Mouse (Mus musculus): ENCODE data around the gene Cd8a. TPM values are rescaled to one million over a fixed set of nuclear protein-coding genes. Genes with fewer than 3 reads are reported as not detected.
"Not testable (repeated sequence)": the region's sequence is repeated elsewhere in the genome, so short reads cannot be mapped to it uniquely, and the experiment has no call there.

The Cd8a gene
- total RNA-seq (2015) (not detected in 2 replicates), total RNA-seq (2017) (not detected in 2 replicates)

DNA sequence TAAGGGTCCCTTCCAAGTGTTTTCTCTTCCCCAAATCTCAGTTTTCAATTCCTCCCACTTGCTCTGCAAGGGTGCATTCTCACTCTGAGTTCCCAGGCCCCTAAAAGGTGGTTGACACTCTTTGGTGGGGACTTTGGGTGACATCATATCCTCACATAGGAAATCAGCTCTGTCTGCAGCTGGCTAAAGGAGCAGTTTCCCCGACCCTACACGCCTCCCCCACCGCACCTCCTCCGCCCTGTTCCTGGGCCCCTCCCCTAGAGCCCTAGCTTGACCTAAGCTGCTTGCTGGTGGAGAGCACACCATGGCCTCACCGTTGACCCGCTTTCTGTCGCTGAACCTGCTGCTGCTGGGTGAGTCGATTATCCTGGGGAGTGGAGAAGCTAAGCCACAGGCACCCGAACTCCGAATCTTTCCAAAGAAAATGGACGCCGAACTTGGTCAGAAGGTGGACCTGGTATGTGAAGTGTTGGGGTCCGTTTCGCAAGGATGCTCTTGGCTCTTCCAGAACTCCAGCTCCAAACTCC, at the start of gene Cd8a:
Cd8a (plus strand) TSS at position 179 of the 527 bp plus-strand sequence.
- ATAC-seq (replicated peaks; ENCODE audit: poor library complexity), result no peak

DNA sequence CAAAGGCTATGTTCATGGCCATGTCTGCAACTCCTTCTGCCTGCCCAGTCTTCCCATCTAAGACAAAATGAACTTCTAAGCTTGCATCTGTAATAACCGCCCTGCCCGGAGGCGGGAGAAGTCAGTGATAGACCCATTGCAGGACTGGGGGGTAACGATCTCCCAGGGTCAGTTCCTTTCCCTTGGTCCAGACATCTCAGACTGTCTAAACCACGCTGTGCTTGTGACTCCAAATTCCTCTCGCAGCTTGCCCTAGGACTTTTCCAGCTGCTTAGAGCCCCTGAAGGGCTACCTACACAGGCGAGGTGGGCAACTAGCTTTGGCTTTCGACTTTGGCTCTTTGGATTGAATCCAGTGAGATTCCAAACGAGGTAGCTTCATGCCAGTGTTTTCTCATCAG, 48.4 kb upstream of the Cd8a start:
- ATAC-seq (replicated peaks; ENCODE audit: poor library complexity), result no peak

DNA sequence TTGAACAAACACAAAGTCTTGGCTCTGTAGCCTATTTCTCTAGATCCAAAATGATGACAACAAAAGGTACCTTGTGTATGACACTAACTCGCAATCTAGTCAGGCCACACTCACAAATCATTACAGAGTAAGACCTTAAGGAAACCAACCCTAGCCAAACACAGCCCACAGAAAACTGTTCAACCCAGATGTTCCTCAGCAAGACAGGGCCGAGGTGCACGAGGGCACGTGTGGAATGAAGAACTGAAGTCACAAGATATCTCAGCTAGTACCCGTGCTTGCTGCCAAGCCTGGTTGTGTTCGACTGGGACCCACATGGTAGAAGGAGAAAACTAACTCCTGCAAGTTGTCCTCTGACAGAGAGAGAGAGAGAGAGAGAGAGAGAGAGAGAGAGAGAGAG, 43.3 kb upstream of the Cd8a start:
- ATAC-seq (replicated peaks; ENCODE audit: poor library complexity), result no peak

DNA sequence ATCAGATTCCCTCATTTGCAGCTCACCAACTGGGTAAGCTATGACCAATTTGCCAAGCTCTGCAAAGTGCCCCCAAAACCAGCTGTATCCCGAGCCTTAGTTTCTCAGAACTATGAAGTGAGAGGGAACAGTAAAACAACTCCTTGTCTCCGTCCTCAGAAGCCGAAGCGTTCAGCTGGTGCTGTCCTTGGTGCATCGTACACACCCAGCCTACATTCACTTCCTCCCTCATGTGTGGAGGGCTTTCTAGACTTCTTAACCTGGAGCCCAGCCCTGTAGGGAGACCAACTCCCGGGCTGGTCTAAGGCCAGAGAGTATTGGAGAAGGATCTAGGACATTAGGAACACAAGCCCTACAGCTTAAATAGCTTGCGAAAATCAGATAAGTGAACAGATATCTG, 42.7 kb upstream of the Cd8a start:
- no peak for ATAC-seq (replicated peaks; ENCODE audit: poor library complexity)

DNA sequence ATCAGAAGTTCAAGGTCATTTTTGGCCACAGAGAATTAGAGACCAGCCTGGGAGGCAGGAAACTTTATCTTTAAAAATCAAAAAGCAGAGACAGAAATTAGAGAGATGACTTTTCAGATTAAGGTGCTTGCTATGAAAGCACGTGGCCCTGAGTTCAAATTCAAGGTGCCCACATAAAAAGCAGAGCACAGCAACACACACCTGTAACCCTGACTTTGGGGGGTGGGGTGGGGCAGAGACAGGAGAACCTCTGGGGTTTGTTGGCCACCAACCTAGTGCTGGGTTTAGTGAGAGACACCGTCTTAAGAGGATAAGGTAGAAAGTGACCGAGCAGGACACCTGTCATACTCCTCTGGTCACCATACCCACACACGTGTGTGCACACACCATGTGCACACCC, 41.7 kb upstream of the Cd8a start:
- ATAC-seq (replicated peaks; ENCODE audit: poor library complexity), result not testable (repeated sequence)

DNA sequence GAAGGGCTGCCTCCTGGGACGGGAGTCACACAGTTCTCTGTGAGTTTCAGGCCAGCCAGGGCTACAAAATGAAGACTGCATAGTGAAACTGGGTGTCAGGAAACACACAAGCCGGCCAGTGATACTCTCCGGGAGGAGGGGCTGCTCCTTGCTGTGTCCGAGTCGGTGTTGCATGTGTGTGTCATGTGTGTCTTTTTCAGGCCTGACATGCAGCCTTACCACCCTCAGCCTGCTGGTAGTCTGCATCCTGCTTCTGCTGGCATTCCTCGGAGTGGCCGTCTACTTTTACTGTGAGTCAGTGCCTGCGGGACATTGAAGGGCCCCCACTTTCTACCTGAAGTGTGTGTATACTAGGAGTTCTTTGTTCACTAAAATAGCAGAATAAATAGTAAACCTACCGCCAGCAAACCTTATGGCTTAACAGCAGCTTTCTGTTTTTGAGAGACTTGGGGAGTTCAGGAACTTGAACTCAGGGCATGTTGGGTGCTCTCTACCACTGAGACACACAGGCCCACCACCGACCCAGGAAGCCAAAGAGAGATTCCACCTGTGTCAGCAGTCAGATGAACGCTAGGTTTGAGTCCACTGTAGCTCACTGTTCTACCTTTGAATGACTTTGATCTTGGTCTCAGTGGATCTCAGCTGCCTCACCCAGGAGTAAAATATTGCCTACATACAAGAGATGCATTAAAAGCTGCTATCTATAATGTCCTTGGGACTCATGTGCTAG, 40.8 kb upstream of the Cd8a start:
- ATAC-seq (replicated peaks; ENCODE audit: poor library complexity), result no peak

DNA sequence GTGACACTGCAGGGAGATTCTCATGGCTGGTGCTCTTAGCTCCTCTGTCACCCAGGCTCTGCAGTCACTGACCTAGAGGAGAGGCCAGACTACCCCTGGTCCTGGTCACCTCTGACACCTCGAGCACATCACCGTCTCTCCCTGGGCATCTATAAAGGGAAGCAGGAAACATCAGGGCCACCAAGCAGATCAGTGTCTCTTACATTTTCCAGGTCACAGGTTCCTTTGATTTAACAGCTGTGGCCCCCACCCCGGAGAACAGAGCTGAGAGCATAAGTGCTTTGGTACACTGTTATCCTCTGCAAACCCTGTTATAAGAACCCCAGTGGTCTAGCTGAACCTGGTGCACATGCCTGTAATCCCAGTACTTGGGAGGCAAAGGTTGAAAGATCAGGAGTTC, 40.2 kb upstream of the Cd8a start:
- no peak for ATAC-seq (replicated peaks; ENCODE audit: poor library complexity)

DNA sequence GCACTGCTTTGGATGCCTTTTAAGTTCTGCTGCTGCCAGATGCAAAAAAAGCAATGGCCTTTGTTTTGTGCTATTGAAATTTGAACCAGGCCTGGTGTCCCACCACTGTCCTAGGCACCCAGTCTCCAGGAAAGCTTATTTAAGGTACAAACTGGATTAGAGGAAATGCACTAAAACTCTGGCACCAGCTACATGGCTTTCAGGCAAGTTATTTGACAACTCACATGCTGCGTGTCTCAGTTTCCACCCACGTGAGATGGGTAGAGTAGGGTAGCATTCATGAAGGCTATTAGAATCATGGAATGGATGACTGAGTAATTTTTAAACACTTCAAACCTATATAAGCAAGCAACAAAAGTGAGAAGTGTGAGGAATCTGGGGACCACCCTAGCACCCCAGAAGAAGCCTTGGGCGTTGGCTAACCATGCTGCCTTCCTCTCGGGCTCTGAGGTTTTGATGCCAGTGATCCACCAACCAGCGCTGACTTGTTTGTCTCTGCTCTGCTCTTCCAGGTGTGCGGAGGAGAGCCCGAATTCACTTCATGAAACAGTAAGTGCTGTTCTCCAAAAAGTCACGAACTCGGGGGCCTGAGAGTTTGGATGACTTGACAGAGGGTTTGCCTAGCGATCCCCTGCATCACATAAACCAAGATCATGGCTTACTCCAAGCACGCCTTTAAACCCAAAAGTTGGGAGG, 39.5 kb upstream of the Cd8a start:
- no peak for ATAC-seq (replicated peaks; ENCODE audit: poor library complexity)

DNA sequence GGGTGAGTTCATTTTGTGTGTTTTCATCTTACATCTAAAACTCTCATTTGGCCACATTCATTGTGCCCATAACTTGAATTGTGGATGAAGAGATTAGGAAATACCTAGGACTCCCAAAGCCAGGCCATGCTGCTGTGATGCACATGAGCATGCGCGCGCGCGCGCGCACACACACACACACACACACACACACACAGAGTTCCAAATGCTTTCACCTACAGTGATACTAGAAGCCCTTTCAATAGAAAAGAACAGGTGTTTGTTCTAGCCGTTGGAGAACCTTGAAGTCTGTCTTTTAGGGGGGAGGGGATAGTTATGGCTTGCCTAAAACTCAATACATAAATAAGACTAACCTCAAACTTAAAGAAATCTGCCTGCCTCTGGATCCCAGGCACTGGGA, 35.6 kb upstream of the Cd8a start:
- ATAC-seq (replicated peaks; ENCODE audit: poor library complexity), result no peak

DNA sequence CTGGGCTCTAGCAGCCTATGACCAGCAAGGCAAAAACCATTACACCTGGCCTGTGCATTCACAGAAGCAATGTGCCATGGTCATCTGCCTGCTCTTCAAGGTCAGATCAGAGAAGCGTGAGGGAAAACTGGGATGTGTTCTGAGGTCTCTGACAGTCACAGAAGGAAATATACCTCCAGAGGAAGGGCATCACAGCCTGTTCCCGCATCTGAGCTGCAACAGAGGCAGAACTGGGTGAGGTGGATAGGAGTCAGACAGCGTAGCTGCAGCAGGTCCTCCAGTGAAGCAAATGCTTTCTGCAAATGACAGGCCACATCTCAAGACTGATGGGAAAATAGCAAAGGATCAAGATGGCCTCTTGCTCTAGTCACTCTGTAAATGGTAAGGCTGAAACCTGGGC, 34.3 kb upstream of the Cd8a start:
- no peak for ATAC-seq (replicated peaks; ENCODE audit: poor library complexity)

DNA sequence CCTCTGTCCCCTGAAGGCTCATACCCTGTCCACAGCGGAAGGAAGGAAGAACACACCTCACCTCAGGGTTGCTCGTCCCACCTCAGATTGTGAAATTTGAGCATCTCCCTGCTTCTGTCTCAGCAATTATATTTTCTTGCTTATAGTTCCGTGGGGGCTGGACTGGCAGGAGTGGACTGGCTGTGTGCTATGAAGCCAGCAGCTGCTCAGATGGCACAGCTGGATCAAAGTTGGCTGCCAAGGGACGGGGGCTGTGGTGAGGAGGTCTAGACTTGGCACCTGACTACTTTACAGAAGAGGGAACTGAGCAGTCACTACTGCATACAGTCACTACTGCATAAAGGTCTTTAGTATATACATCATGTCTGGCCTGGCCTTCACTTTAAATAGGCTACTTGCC, 33.9 kb upstream of the Cd8a start:
- ATAC-seq (replicated peaks; ENCODE audit: poor library complexity), result no peak

DNA sequence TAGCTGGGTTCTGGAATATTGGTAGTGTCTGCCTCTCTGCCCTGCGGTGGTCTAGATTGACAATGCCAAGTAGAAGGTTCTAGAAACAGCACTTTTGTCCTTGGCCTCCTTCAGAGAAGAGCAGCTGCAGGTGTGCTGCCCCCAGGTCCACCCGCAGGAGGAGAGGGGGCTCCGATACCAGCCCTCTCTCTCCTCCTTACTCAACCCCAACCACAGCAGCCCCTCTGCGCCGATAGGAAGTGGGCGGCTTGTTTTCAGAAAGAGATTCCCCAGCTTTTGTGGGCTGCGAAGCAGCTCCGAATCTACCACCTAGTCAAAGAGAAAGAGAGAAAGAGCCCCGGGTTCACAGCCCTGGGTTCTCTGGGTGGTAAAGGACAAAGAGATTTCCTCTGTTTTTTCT, 32.0 kb upstream of the Cd8a start:
- no peak for ATAC-seq (replicated peaks; ENCODE audit: poor library complexity)

DNA sequence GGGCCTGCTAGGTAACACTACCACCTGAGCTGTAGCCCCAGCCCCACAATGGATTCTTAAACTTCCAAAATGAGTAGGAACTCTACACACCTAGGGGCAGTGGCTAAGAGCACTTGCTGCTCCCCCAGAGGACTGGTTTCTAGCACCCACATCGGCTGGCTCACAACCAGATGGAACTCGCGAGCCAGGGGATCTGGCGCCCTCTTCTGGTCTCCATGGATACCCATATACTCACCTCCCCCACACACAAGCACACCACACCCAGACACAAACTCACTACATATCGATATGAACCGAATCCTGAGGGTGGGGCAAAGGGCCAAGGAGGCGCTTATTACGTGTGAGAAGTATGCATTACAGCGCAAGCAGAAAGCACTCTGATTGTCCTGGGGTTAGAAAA, 25.2 kb upstream of the Cd8a start:
- no peak for ATAC-seq (replicated peaks; ENCODE audit: poor library complexity)

DNA sequence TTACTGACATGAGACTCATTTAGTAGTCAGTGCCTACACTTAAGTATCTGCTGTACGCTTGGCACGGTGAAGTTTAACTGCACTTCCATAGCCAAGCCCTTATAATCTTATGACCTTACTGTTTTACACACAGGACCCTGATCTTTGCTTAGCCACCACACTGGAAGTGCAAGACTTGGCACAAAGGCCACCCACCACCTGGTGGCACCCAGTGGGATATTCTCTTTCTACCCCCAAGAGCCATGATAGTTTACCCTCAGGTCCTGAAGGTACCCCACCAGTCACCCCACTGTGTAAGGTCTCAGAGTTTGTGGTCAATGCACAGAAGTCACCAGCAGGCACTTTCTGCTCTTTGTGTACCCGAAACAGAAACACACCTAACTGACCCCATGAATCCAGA, 22.0 kb upstream of the Cd8a start:
- ATAC-seq (replicated peaks; ENCODE audit: poor library complexity), result no peak

DNA sequence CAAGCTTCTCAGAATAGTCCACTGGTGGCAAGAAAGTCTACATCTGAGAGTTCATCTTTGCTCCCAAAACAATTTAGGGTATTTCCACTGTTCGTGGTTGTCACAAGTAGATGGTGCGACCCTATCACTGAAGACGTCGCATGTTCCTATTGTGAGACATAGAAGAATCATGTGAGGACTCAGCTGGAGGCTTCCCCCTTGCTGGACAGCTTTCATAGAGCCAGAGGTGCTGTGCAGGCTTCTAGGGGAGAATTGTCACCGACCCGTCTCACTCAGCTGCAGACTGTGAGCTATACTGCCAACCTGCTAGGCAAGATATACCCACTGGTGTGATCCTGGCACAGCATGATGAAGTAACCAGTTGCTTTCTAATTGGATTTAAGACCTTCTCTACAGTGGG, 21.0 kb upstream of the Cd8a start:
- ATAC-seq (replicated peaks; ENCODE audit: poor library complexity), result no peak

DNA sequence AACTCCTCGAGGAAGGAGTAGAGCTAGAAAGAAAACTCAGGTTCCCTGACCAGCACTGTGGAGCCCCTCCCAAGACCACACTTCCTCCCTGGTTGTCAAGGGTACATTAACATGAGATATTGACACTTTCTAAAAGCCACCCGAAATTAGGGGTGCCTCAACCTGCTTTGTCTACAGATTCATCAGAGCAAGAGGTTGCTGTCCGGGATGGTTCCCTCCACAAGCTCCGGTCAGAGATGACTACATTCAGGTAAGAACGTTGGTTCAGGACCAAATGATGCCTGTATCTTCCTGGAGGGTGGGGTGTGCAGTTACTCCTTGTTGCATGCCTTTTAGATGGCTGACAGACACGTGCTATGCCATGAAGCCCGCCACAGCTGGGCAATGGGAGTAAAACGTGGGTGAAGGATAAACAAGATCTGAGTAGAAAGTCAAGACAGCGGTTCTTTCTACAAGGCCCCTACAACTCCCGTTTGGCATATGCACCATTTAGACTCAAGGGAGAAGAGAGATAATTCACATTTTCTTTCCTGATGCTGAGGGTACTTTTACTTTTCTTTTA, 20.3 kb upstream of the Cd8a start:
- ATAC-seq (replicated peaks; ENCODE audit: poor library complexity), result no peak

DNA sequence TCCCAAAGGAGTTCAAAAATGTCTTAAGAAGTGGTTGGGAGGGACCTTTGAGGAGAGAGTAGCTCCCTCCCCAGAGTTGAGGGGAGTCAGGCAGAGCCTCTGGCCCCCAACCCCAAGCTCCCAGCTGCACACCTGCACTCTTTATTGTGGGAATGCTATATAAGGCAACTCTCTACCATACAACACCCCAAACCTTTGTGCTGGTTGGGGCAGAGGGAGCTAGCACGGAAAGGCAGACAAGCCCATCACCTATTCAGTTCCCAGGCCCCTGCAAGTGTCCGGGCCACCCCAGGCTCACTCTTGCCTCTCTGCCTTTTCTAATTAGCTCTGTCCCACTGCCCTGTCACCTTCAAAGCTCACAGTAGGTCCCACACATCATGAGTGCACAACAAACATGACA, 19.5 kb upstream of the Cd8a start:
- no peak for ATAC-seq (replicated peaks; ENCODE audit: poor library complexity)

DNA sequence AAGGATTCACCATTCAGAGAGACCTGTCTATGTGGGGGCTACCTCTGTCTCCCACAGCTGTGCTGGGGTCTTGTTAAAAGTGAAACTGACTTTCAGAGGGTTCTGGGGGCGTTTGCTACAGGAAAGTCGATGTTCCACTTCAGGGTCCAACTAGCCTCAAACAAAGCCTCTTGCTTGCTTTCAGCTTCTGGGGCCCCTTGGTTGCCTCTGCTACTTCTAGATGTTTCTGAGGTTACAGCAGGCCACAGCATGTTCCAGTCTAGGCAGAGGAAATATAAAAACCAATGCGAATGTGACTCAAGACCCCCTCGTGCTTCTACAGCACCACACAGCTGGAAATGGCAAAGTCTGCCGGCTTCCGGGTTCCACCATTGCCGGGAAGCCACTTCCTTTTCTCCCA, 15.7 kb upstream of the Cd8a start:
- ATAC-seq (replicated peaks; ENCODE audit: poor library complexity), result no peak

DNA sequence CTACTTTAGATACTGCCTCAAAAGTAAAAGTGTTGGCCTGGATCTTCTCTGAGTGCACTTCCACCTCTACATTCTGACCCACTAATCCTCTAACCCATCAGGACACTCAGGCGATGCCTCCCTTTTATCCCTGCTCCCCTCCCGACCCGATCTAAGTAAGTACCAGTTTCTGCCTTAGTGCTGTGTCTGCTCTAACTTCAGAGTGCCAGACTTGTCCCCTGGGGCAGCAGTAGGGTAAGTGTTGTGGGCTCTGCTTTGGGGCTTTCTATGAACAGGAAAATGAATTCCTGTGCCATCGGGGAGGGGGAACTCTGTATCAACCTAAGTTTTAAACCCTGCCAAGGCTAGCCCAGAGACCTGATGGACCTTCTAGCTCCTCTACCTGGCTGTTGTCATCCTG, 13.0 kb upstream of the Cd8a start:
- no peak for ATAC-seq (replicated peaks; ENCODE audit: poor library complexity)

DNA sequence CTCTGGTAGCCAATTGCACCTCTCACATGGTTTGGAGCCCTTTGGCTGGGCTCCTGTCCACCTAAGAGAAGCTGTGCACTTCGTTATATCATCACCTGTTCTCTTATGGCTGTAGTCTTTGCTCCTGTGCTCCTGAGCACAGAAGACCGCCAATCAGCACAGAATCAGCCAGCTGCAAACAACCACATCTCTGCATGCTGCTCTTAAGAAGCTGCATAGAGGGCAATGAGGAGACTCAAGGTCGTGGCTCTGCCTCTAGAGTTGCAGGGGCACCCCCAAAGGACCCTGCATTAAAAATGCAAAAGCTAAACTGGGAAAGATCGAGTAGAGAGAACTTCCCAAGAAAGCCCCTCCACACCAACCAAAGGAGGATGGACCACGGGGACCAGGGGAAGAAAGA, 12.5 kb upstream of the Cd8a start:
- ATAC-seq (replicated peaks; ENCODE audit: poor library complexity), result no peak

DNA sequence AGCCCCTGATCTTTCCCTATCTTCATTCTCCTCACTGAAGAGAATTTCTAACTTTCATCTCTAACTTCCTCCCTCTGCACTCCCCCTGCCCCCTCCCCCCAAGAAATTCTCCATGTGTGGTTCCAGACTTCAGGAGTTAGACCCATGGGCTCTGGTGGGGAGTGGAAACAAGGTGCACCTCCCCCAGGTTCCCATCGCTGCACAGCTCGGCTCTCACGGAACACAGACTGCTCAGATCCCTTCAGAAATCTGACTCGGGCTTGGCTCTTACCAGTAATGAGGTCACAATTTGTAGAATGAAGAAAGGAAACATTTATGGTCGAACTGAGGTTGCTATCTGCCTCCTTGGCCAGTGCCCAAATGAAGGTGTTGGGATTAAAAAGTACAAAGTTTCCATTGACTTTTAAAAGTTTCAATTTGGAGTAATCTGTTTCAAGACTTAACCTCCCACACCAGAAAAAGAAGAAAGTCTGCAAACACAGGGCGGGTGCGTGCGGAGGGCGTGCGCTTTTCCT, 12.0 kb upstream of the Cd8a start:
- no peak for ATAC-seq (replicated peaks; ENCODE audit: poor library complexity)

DNA sequence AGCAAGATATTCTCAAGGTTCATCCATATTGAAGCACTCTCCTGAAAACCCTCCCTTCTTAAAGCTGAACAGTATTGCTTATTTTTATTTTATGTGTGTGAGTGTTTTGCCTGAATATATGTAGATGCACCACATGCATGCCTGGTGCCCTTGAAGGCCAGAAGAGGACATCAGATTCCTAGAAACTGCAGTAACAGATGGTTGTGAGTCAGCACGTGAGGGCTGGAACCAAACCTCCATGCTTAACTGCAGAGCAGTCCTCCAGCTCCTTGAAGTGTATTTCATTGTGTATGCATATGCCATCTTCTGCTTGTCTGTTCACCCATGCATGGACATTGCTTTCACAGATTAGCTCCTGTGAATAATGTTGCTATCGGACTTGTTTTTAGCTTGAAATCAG, 9.2 kb upstream of the Cd8a start:
- ATAC-seq (replicated peaks; ENCODE audit: poor library complexity), result no peak
